Mouse (Mus musculus): ENCODE results near the gene Mycl.
"Not testable (repeated sequence)": the region's sequence is repeated elsewhere in the genome, so short reads cannot be mapped to it uniquely, and the experiment has no call there.

The Mycl gene

GRCm38 (mm10) chr4:122981238-122981637 lies 14.2 kb upstream of the Mycl start:
- no peak for DNase-seq (ENCODE audit: low read depth, low spot score)

DNA sequence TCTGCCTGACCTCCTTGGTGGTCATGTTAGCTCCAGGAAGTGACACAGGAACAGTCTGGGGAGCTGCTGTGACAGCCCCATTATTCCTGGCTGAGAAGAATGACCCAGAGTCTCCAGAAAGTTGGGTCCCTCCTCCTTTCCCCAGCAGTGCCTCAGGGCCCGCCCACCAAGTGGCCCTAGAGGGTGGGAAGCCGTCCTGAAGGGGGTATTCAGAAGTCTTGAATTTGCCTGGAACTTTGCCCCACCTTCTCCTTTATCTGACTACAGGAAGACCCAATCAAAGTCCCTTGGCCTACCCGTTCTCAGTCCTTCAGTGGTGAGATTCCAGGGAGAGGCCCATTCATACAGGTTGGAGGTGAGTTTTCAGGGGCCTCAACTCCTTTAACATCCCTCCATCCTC lies 13.5 kb upstream of the Mycl start:
- DNase-seq (ENCODE audit: low read depth, low spot score): no peak

- DNase-seq (ENCODE audit: low read depth, low spot score): no peak
These were observed 12.9 kb upstream of the Mycl start for GRCm38 (mm10) chr4:122982537-122982936.

- no peak for DNase-seq (ENCODE audit: low read depth, low spot score)
These were observed 11.8 kb upstream of the Mycl start for GRCm38 (mm10) chr4:122983486-122984261.

- peak; percentile 82 for DNase-seq (ENCODE audit: low read depth, low spot score)
These were observed 10.3 kb upstream of the Mycl start for GRCm38 (mm10) chr4:122985110-122985509.

- no peak for DNase-seq (ENCODE audit: low read depth, low spot score)
These were observed 8.0 kb upstream of the Mycl start for GRCm38 (mm10) chr4:122987421-122987820.

DNA sequence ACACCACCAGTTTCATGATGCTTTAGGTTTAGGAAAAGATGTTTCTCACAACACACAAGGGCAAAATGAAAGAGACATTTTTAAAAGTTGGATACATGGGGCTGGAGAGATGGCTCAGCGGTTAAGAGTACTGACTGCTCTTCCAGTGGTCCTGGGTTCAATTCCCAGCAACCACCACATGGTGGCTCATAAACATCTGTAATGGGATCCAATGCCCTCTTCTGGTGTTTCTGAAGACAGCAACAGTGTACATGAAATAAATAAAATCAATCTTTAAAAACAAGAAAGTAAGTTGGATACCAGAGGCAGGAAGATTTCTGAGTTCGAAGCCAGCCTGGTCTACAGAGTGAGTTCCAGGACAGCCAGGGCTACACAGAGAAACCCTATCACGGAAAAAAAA lies 7.4 kb upstream of the Mycl start:
- DNase-seq (ENCODE audit: low read depth, low spot score): peak; percentile 48

DNA sequence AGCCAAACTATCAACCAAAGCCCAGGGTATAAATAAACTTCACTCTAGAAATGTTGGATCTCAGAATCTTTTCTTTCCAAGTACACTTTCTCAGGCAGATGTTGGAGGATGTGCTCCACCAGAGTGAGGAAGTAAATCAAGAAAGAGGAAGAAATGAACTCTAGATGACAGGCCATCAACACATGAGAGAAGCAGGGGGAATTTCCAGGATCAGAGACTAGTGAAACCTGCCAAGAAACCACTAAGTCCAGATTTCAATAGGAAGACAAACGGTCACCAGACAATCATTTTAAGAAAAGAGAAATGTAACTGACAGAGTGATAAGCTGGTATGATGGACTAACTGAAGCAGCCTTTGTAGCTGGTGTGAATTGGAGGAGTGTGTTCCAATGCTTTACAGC lies 4.3 kb upstream of the Mycl start:
- no peak for DNase-seq (ENCODE audit: low read depth, low spot score)

DNA sequence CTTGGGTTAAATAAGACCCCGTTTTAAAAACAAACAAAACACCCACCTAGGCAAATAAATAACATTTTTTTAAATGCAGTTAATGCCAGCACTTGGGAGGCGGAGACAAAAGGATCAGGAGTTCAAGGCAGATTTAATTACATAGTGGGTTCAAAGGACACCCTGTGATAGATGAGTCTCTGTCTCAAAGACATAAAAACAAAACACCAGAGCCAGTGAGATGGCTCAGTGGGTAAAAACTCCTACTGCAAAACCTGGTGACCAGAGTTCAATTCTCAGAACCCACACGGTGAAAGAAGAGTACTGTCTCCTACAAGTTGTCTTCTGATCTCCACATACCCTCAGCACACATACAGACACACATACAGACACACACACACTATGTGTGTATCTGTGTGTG lies 3.2 kb upstream of the Mycl start:
- DNase-seq (ENCODE audit: low read depth, low spot score): no peak

DNA sequence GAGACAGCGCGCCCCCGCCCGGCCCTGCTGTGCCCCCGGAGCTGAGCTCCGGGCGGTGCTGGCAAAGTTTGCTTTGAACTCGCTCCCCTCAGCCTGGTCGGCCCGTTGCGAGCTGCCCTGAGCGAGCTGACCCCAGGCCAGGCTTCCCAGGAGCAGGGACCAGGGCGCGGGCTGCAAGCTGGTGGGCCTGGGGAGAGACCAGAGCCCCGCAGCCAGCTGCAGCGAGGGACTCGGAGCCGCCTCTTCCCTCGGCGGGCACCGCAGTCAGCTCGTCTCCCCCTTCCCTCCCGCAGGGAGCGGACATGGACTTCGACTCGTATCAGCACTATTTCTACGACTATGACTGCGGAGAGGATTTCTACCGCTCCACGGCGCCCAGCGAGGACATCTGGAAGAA lies 767 bp downstream of the Mycl start:
- no peak for DNase-seq (ENCODE audit: low read depth, low spot score)

GRCm38 (mm10) chr4:122996618-122997381 lies 1.3 kb downstream of the Mycl start:
- peak; percentile 19 for DNase-seq (ENCODE audit: low read depth, low spot score)

DNA sequence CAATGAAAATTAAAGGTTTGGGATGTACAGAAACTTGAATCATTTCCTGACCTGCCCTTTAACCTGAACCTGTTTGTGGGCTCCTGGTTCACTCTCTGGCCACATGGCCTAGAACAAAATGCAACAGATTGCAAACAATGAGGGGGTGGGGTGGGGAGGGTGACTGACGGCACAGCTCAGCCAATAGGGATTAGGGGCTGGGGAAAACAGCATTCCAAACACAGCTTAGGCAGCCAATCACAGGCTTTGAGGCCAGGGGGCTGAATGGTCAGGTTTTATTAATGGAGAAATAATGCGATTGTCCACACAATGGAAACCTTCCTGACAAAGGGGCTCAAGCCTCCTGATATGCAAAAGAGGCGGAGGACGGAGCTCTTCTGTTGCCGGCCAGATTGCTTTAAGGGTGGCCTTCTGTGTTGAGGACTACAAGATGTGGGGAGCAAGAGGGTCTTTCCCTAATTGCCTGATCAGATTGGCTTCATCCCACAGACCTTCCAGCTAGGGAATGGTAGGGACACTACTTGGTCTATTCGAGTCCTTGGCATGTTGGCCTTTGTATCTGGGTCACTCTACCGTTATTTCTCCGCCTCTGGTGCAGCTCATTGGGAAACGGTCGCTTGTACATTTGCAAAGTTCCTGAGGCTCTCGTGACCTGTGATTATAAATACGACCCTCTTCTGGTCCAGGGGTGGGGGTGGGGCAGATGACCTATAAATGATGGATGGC lies 3.2 kb downstream of the Mycl start:
- no peak for DNase-seq (ENCODE audit: low read depth, low spot score)

DNA sequence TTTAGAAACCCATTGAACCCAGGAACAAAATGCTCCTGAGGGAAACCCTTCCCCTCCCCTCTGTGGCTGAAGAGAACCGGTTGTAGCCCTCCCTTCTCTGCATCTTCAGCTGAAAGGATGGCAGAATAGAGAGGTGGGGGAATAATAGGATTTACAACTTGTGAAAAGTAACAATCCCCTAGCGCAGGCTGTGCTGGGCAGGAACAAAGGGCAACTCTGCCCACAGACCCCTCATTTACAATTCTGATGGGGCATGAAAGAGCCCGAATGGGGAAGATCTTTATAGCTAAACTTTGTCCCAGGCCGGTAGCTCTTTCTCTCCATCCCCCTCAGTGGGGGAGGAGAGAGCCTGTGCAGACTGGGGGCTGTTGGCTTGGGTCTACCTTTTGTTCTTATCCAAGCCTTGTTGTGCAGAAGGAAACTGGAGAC lies 3.8 kb downstream of the Mycl start:
- no peak for DNase-seq (ENCODE audit: low read depth, low spot score)

DNA sequence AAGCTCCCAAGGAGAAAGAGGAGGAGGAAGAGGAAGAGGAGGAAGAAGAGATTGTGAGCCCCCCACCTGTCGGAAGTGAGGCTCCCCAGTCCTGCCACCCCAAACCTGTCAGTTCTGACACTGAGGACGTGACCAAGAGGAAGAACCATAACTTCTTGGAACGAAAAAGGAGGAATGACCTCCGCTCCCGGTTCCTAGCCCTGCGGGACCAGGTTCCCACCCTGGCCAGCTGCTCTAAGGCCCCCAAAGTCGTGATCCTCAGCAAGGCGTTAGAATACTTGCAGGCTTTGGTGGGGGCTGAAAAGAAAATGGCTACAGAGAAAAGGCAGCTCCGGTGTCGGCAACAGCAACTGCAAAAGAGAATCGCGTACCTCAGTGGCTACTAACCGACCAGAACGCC lies 4.7 kb downstream of the Mycl start:
- no peak for DNase-seq (ENCODE audit: low read depth, low spot score)

- DNase-seq (ENCODE audit: low read depth, low spot score): no peak
These were observed 5.3 kb downstream of the Mycl start for GRCm38 (mm10) chr4:123000617-123001342.

- peak; percentile 50 for DNase-seq (ENCODE audit: low read depth, low spot score)
These were observed 9.9 kb downstream of the Mycl start for GRCm38 (mm10) chr4:123005054-123005966.

GRCm38 (mm10) chr4:123012501-123012900 lies 17.0 kb downstream of the Mycl start:
- DNase-seq (ENCODE audit: low read depth, low spot score): not testable (repeated sequence)

DNA sequence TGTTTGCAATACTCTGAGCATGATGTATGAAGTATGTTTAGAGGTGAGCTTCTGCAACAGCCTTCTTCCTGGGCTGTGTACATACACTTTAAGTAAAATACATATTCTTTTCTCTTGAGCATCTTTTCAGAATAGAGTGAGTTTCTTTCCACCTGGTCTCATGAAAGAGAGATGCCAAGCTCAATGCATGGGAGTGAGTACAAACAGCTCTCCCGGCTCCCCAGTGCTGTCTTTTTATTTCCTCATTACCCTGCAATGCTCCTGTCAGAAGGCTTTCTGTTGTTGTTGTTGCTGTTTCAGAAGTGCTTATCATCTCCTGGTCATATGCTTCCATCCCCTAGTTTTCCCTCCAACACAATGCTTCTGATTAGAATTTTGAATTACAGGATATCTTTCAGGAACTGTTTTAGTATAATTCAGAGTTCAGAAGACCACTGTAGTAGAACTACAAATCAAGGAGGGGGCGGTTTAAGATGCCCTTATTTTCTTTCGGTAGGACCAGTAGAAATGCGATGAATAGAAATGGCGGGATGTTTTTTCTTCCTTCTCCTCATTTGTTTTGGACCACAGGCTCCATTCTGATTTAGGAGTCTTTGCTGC lies 18.0 kb downstream of the Mycl start:
- DNase-seq (ENCODE audit: low read depth, low spot score): no peak

DNA sequence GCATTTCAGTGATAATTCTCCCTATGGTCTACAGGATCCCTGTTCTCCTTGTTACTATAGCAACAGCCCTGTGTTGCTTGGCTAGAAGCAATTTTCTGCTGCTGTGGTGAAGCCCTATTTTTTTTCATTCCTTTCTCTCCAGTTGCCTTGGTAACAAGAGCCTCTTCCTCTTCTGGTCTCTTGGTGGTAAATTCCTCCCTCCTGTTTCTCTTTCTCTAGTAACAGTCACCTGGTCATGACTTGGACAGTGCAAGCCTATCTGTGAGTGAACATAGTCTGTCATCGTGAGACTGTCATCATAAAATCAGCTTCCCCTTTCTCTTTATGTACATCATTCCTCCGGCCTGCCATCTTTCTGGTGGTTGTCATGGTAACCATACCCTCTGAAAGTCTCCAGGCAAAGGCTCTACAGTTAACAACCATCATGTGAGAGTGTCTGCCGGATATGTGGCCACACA lies 18.5 kb downstream of the Mycl start:
- no peak for DNase-seq (ENCODE audit: low read depth, low spot score)

Measured in 3T3-L1 (cell line).